Mouse (Mus musculus): Measurements from ENCODE around the gene Ccdc69. TPM values are rescaled to one million over a fixed set of nuclear protein-coding genes. Genes with fewer than 3 reads are reported as not detected.

Ccdc69 gene
- total and polyA plus RNA-seq, 3 experiments, result 0.31 to 0.42 TPM; not detected in 1

GRCm38 (mm10) chr11:55023049-55023564 lies 54.8 kb downstream of the Ccdc69 start (continued):
- TF ChIP-seq ETS1 (IDR thresholded peaks at IDR 0.05; ENCODE audit: low read depth, low read length), result peak; percentile 91
- TF ChIP-seq ELF1 (IDR thresholded peaks at IDR 0.05; ENCODE audit: low read depth, low read length), result peak; percentile 74
- TF ChIP-seq HCFC1 (IDR thresholded peaks at IDR 0.05; ENCODE audit: low read depth, low read length), result no peak
- no peak for TF ChIP-seq USF1 (IDR thresholded peaks at IDR 0.05; ENCODE audit: low read depth, low read length)
- TF ChIP-seq TAL1 (IDR thresholded peaks at IDR 0.05; ENCODE audit: low read length), result peak; percentile 77

- Histone ChIP-seq H3K27me3 (ENCODE audit: control insufficient read depth in 1 of 2, insufficient read depth in 2 of 2, low read length in 2 of 2) (no peaks in the 10 kb centered on the region), H3K4me1 (ENCODE audit: control insufficient read depth in 1 of 2, insufficient read depth in 2 of 2, low read length in 2 of 2) (peaks cover 4 to 22% of the 10 kb centered on the region in 2 experiments), H3K9ac (ENCODE audit: control insufficient read depth, low read depth, low read length, poor library complexity, severe bottlenecking) (no peak overlapping the region), H3K36me3 (ENCODE audit: control insufficient read depth in 1 of 2, insufficient read depth in 2 of 2, low read length in 2 of 2) (peaks cover 0 to 17% of the 10 kb centered on the region in 2 experiments; a peak in 2 of 4 replicates), H3K27ac (ENCODE audit: control insufficient read depth, low read depth, low read length) (peak overlapping the region; percentile 36), H3K9me3 (replicated peaks; ENCODE audit: insufficient read depth, low read length) (no peaks in the 10 kb centered on the region), H3K4me3 (ENCODE audit: control insufficient read depth in 1 of 2, insufficient read depth in 1 of 2, low read depth in 2 of 2, low read length in 2 of 2) (no peak overlapping the region), H3K79me2 (ENCODE audit: control insufficient read depth, insufficient read depth, low read length, poor library complexity) (no peaks in the 10 kb centered on the region)
- TF ChIP-seq USF1 (IDR thresholded peaks at IDR 0.05; ENCODE audit: low read depth, low read length) (no peak), ZMIZ1 (IDR thresholded peaks at IDR 0.05; ENCODE audit: low read depth, low read length) (no peak), NRF1 (IDR thresholded peaks at IDR 0.05; ENCODE audit: insufficient read depth, low read depth, low read length, poor library complexity, severe bottlenecking) (no peak), ZNF384 (IDR thresholded peaks at IDR 0.05; ENCODE audit: low read depth, low read length) (no peak), UBTF (IDR thresholded peaks at IDR 0.05; ENCODE audit: borderline replicate concordance, insufficient read depth, low read depth, low read length) (no peak), POLR2A (IDR thresholded peaks at IDR 0.05; ENCODE audit: control insufficient read depth in 1 of 2, insufficient read depth in 1 of 2, low read depth in 1 of 2, low read length in 2 of 2, poor library complexity in 1 of 2) (no peak), POLR2AphosphoS5 (IDR thresholded peaks at IDR 0.05; ENCODE audit: borderline replicate concordance, low read depth, low read length) (no peak), MYC (IDR thresholded peaks at IDR 0.05; ENCODE audit: low read depth, low read length) (no peak), BHLHE40 (IDR thresholded peaks at IDR 0.05; ENCODE audit: borderline replicate concordance, low read depth, low read length) (no peak), SIN3A (IDR thresholded peaks at IDR 0.05; ENCODE audit: low read length) (no peak), KAT2A (conservative IDR thresholded peaks at IDR 0.05; ENCODE audit: low read depth, low read length) (no peak)
- no peak for DNase-seq (ENCODE audit: low read depth, low spot score)
Observed at GRCm38 (mm10) chr11:55022508-55022907, 55.4 kb downstream of the Ccdc69 start.

DNA sequence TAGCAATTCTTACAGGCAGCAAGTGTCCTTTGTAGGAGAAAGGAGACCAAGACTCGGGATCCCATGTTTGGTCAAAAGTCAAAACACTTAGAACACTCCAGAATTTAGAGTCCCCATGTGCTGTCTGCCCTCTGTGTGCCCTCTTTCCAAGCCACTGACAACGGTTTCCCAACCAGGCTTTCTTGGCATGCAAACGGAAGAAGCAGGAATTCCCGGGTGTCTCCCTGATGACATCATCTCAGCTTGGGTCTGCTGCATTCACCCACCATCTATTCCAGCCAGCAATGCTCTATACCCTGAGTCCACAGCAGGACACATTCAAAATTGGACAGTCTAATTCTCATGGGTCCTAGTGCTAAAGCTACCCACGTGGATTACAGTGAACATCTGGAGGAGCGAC lies 56.1 kb downstream of the Ccdc69 start:
- Histone ChIP-seq H3K36me3 (ENCODE audit: control insufficient read depth in 1 of 2, insufficient read depth in 2 of 2, low read length in 2 of 2) (peaks cover 0 to 17% of the 10 kb centered on the region in 2 experiments; a peak in 2 of 4 replicates), H3K9ac (ENCODE audit: control insufficient read depth, low read depth, low read length, poor library complexity, severe bottlenecking) (no peak overlapping the region), H3K27ac (ENCODE audit: control insufficient read depth, low read depth, low read length) (no peak overlapping the region), H3K27me3 (ENCODE audit: control insufficient read depth in 1 of 2, insufficient read depth in 2 of 2, low read length in 2 of 2) (no peaks in the 10 kb centered on the region), H3K9me3 (replicated peaks; ENCODE audit: insufficient read depth, low read length) (no peaks in the 10 kb centered on the region), H3K4me3 (ENCODE audit: control insufficient read depth in 1 of 2, insufficient read depth in 1 of 2, low read depth in 2 of 2, low read length in 2 of 2) (no peak overlapping the region), H3K79me2 (ENCODE audit: control insufficient read depth, insufficient read depth, low read length, poor library complexity) (no peaks in the 10 kb centered on the region), H3K4me1 (ENCODE audit: control insufficient read depth in 1 of 2, insufficient read depth in 2 of 2, low read length in 2 of 2) (peaks cover 4 to 22% of the 10 kb centered on the region in 2 experiments)
- TF ChIP-seq MEF2A (IDR thresholded peaks at IDR 0.05; ENCODE audit: extremely low read depth, insufficient replicate concordance, low read depth, low read length, poor library complexity, severe bottlenecking) (no peak), HCFC1 (IDR thresholded peaks at IDR 0.05; ENCODE audit: low read depth, low read length) (no peak), RCOR1 (IDR thresholded peaks at IDR 0.05; ENCODE audit: low read depth, low read length) (no peak), MYB (IDR thresholded peaks at IDR 0.05; ENCODE audit: low read depth, low read length) (no peak), POLR2AphosphoS5 (IDR thresholded peaks at IDR 0.05; ENCODE audit: borderline replicate concordance, low read depth, low read length) (no peak), NRF1 (IDR thresholded peaks at IDR 0.05; ENCODE audit: insufficient read depth, low read depth, low read length, poor library complexity, severe bottlenecking) (no peak), GATA1 (IDR thresholded peaks at IDR 0.05; ENCODE audit: low read depth, low read length) (no peak), MAX (IDR thresholded peaks at IDR 0.05; ENCODE audit: low read length) (no peak), ZC3H11A (IDR thresholded peaks at IDR 0.05; ENCODE audit: low read depth, low read length) (no peak), ZMIZ1 (IDR thresholded peaks at IDR 0.05; ENCODE audit: low read depth, low read length) (no peak), CTCF (IDR thresholded peaks at IDR 0.05 in 2 of 3, conservative IDR thresholded peaks at IDR 0.05 in 1 of 3; ENCODE audit: control insufficient read depth in 1 of 3, insufficient read depth in 1 of 3, low read depth in 2 of 3, low read length in 3 of 3, poor library complexity in 1 of 3, severe bottlenecking in 1 of 3) (no peak), RAD21 (IDR thresholded peaks at IDR 0.05; ENCODE audit: low read depth, low read length) (no peak), MXI1 (IDR thresholded peaks at IDR 0.05; ENCODE audit: low read depth, low read length) (no peak), TCF12 (IDR thresholded peaks at IDR 0.05; ENCODE audit: low read depth, low read length) (no peak), ELF1 (IDR thresholded peaks at IDR 0.05; ENCODE audit: low read depth, low read length) (no peak), POLR2AphosphoS2 (IDR thresholded peaks at IDR 0.05; ENCODE audit: low read length) (no peak), JUND (IDR thresholded peaks at IDR 0.05; ENCODE audit: low read depth, low read length) (no peak)
- no peak for DNase-seq (ENCODE audit: low read depth, low spot score)

All from MEL (cell line).